Mouse (Mus musculus) right cerebral cortex, postnatal 4 days (tissue): ENCODE data around the gene Olfr1205.

Experiments used
- DNase-seq: peaks from one replicate; pipeline ENCODE4 v3.0.0-alpha.2; 2022

Gene Olfr1205

DNA sequence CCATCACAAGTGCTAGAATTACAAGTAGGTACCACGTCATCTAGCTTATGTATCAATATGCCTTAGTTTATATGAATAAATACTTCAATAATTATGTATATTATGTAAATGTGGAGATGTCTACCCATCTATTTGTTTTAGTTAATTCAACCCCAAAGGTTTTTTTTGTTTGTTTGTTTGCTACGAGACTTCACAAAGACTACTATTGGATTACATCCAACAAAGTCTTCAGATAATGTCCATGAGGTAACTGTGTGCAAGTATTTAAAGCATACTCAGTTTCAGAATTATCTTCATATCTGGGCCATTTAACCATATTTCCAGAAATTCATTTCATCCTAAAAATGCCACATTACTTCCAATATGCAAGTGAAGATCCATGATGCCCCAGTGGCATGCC, at the start of gene Olfr1205:
TSS of gene Olfr1205 (plus strand) at position 301 of the 400 bp plus-strand sequence.
- DNase-seq: no peak

DNA sequence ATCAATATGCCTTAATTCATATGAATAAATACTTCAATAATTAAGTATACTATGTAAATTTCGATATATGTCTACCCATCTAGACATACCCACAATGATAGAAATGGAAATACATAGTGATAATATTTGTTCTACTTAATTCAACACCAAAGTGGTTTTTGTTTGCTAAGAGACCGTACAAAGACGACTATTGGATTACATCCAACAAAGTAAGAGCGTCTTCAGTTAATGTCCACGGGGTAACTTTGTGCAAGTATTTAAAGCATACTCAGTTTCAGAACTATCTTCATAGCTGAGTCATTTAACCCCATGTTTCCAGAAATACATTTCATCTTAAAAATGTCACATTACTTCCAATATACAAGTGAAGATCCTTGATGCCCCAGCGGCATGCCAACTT, 36.8 kb upstream of the Olfr1205 start, which contains the start of gene Olfr1201:
TSS of gene Olfr1201 (plus strand) at position 301 of the 400 bp plus-strand sequence.
- no peak for DNase-seq

DNA sequence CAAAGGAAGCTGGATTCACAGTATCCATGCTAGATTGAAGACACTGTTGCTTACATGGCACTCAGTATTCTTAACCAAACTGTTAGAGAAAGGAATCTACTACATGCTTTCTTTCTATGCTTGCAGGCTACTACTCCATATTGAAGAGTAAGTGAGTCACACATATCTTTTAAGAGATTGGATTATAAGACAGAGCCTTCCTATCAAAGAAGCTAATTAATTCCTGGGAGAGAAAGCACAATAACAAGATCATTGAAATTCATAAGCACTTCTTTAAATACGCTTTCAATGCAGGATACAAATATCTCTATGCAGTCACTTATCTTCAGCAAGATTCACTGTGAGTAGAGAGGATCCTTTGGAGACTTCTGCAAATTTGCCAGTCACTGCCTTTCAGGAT, 15.3 kb upstream of the Olfr1205 start, which contains the start of gene Olfr1202:
TSS of gene Olfr1202 (plus strand) at position 301 of the 400 bp plus-strand sequence.
- no peak for DNase-seq

DNA sequence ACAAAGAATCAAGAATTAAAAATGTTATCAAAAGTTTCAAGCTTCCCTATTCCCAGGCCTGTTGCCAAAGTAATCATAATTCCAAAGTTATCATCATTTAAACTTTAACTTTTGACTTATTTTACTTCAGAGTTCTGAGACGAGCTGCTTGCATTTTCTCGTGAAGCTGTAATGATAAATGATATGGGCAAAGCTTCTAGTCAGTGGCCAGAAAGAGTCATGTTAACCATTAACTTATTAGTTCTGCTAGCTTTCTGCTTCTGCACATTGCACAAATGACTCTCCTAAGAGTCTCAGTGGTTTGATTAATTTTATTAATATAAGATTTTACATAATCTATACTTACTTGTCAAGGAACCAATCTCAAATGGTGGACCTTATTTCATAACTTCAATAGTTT, 8.9 kb downstream of the Olfr1205 start:
- no peak for DNase-seq

DNA sequence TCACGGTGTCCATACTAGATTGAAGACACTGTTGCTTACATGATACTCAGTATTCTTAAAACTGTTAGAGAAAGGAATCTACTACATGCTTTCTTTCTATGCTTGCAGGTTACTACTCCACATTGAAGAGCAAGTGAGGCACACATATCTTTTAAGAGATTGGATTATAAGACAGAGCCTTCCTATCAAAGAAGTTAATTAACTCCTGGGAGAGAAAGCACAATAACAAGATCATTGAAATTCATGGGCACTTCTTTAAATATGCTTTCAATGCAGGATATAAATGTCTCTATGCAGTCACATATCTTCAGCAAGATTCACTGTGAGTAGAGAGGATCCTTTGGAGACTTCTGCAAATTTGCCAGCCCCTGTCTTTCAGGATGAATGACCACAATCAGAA, 19.5 kb downstream of the Olfr1205 start, which contains the start of gene Olfr1204:
TSS of gene Olfr1204 (plus strand) at position 301 of the 400 bp plus-strand sequence.
- no peak for DNase-seq

DNA sequence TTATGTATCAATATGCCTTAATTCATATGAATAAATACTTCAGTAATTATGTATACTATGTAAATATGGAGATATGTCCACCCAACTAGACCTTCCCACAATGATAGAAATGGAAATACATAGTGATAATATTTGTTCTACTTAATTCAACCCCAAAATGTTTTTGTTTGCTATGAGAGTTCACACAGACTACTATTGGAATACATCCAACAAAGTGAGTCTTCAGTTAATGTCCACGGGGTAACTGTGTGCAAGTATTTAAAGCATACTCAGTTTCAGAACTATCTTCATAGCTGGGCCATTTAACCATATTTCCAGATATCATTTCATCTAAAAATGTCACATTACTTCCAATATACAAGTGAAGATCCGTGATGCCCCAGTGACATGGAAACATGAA, 33.4 kb downstream of the Olfr1205 start, which contains the start of gene Olfr1206:
TSS of gene Olfr1206 (plus strand) at position 301 of the 400 bp plus-strand sequence.
- no peak for DNase-seq
